Mouse (Mus musculus) lung, postnatal 0 days (tissue): ENCODE measurements around the gene Srcin1.

Experiments used
- CTCF ChIP-seq: IDR thresholded peaks from 2 replicates; pipeline ENCODE4 v1.5.1; 2016; ENCODE audit warnings: antibody characterized with exemption, mild to moderate bottlenecking
- EP300 ChIP-seq: IDR thresholded peaks from 2 replicates; pipeline ENCODE4 v1.6.1; 2016; ENCODE audit warnings: antibody characterized with exemption, mild to moderate bottlenecking, control low read depth

DNA sequence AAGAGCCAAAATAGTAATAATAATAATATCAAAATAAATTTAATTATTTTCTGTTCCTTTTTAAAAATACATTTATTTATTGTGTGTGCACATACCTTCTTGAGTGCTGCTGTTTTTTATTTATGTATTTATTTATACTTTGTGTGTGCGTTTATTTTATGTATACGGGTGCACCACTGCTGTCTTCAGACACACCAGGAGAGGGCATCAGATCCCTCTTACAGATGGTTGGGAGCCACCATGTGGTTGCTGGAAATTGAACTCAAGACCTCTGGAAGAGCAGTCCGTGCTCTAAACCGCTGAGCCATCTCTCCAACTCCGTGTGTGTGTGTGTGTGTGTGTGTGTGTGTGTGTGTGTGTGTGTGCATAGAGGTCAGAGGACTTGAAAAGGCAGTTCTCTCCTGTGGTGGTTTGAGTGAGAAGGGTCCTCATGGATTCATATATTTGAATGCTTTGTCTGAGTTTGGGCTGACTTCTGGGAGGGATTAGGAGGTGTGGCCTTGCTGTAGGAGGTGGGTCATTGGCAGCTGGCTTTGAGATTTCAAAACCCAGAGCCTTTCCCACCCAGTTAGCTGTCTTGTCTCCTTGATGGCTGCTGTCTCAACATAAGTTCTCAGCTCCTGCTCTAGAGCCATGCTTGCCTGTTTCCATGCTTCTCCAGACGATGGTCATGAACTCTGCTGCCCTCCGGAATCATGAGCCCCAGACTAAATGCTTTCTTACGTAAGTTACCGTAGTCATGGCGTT, 22.1 kb upstream of the Srcin1 start:
- TF ChIP-seq CTCF (no peak), EP300 (no peak)
